Mouse (Mus musculus) cerebellum, adult 2 months (tissue): ENCODE measurements around the gene Tent4b.

ENCODE experiments used
- CTCF ChIP-seq: fragments of 200-500 bp; IDR thresholded peaks from 2 replicates; pipeline ENCODE4 v1.5.1; 2011; ENCODE audit warnings: low read depth, mild to moderate bottlenecking, control low read depth, low read length, moderate library complexity, borderline replicate concordance; ENCODE audit not compliant: insufficient read depth
- POLR2A ChIP-seq: fragments of 200-500 bp; IDR thresholded peaks from 2 replicates; pipeline ENCODE4 v1.6.1; 2011; ENCODE audit warnings: low read length, control low read depth, borderline replicate concordance; ENCODE audit not compliant: insufficient read depth

- TF ChIP-seq CTCF (no peak), POLR2A (no peak)
Measured at GRCm38 (mm10) chr8:88197328-88197727, 1.7 kb upstream of the Tent4b start.
